Mouse (Mus musculus) myocyte (in vitro differentiated cells): ENCODE data around the gene Il31. TPM values are rescaled to one million over a fixed set of nuclear protein-coding genes. Genes with fewer than 3 reads are reported as not detected.

Experiments used
- H3K27me3 ChIP-seq: one replicate; pipeline ENCODE4 v1.6.1; 2011; ENCODE audit not compliant: control insufficient read depth, insufficient read depth, insufficient read length
- H3K36me3 ChIP-seq: one replicate; pipeline ENCODE4 v1.6.1; 2011; ENCODE audit not compliant: control insufficient read depth, insufficient read depth
- H3K4me2 ChIP-seq: one replicate; pipeline ENCODE4 v1.6.1; 2011; ENCODE audit warnings: low read depth, control low read depth
- H3K4me3 ChIP-seq: one replicate; pipeline ENCODE4 v1.5.1; 2011; ENCODE audit warnings: mild to moderate bottlenecking, control low read depth, moderate library complexity
- H3K79me2 ChIP-seq: one replicate; pipeline ENCODE4 v1.6.1; 2011; ENCODE audit not compliant: control insufficient read depth, insufficient read depth
- H3ac ChIP-seq: one replicate; pipeline ENCODE4 v1.6.1; 2011; ENCODE audit not compliant: control insufficient read depth, insufficient read length
- CEBPB ChIP-seq: IDR thresholded peaks from 2 replicates; pipeline ENCODE4 v1.6.1; 2011; ENCODE audit warnings: mild to moderate bottlenecking, moderate library complexity; ENCODE audit not compliant: poor library complexity, insufficient read depth, severe bottlenecking
- E2F4 ChIP-seq: IDR thresholded peaks from one replicate; pipeline ENCODE4 v1.6.1; 2011; ENCODE audit warnings: mild to moderate bottlenecking, control low read depth, moderate library complexity; ENCODE audit not compliant: insufficient read depth
- MAX ChIP-seq: IDR thresholded peaks from one replicate; pipeline ENCODE4 v1.6.1; 2011; ENCODE audit warnings: low read depth, mild to moderate bottlenecking, control low read depth
- MYOD1 ChIP-seq, 3 experiments: IDR thresholded peaks; one replicate each; pipeline ENCODE4 v1.6.1; 2011; ENCODE audit warnings: control low read depth in 2 of 3, low read depth in 2 of 3, mild to moderate bottlenecking in 2 of 3, moderate library complexity in 1 of 3; ENCODE audit not compliant: insufficient read length in 2 of 3, control insufficient read depth in 1 of 3
- MYOG ChIP-seq, 3 experiments: IDR thresholded peaks; one replicate each; pipeline ENCODE4 v1.6.1; 2011; ENCODE audit warnings: control low read depth in 2 of 3, low read depth in 2 of 3, mild to moderate bottlenecking in 2 of 3; ENCODE audit not compliant: insufficient read length in 2 of 3, control insufficient read depth in 1 of 3, insufficient read depth in 1 of 3
- POLR2A ChIP-seq: IDR thresholded peaks from one replicate; pipeline ENCODE4 v1.6.1; 2011; ENCODE audit warnings: low read depth, mild to moderate bottlenecking, control low read depth, moderate library complexity; ENCODE audit not compliant: insufficient read length
- POLR2AphosphoS2 ChIP-seq: IDR thresholded peaks from one replicate; pipeline ENCODE4 v1.6.1; 2011; ENCODE audit warnings: low read depth, control low read depth; ENCODE audit not compliant: insufficient read length
- REST ChIP-seq: IDR thresholded peaks from one replicate; pipeline ENCODE4 v1.6.1; 2011; ENCODE audit warnings: mild to moderate bottlenecking, control low read depth, moderate library complexity; ENCODE audit not compliant: insufficient read depth, insufficient read length
- SRF ChIP-seq: IDR thresholded peaks from one replicate; pipeline ENCODE4 v1.6.1; 2011; ENCODE audit warnings: low read depth; ENCODE audit not compliant: control insufficient read depth, insufficient read length
- TCF12 ChIP-seq: IDR thresholded peaks from one replicate; pipeline ENCODE4 v1.6.1; 2011; ENCODE audit warnings: mild to moderate bottlenecking, control low read depth; ENCODE audit not compliant: poor library complexity, insufficient read depth, severe bottlenecking
- TCF3 ChIP-seq: IDR thresholded peaks from one replicate; pipeline ENCODE4 v1.6.1; 2011; ENCODE audit warnings: low read depth, control low read depth; ENCODE audit not compliant: insufficient read length
- USF1 ChIP-seq: IDR thresholded peaks from one replicate; pipeline ENCODE4 v1.6.1; 2011; ENCODE audit warnings: low read depth, mild to moderate bottlenecking, control low read depth, moderate library complexity
- polyA plus RNA-seq: library from polyadenylated mRNA; unstranded; fragments of >200 nt; fragmentation: generic; extraction: Trizol; gene quantifications from one replicate; pipeline ENCODE4 v1.2.1, GENCODE M21; 2012; ENCODE audit warnings: missing spikeins

Il31 gene
- polyA plus RNA-seq, 1 experiment, result not detected

GRCm38 (mm10) chr5:123436780-123437175 lies 52.5 kb downstream of the Il31 start:
- Histone ChIP-seq H3K79me2 (no peaks in the 10 kb centered on the region), H3K27me3 (no peaks in the 10 kb centered on the region), H3K4me3 (no peak overlapping the region), H3K4me2 (no peak overlapping the region), H3ac (no peak overlapping the region), H3K36me3 (no peaks in the 10 kb centered on the region)
- TF ChIP-seq TCF3, result no peak
- TF ChIP-seq E2F4, result no peak
- TF ChIP-seq MYOG (IDR thresholded peaks at IDR 0.05; ENCODE audit: control insufficient read depth in 1 of 3, insufficient read depth in 1 of 3, insufficient read length in 2 of 3, low read depth in 2 of 3), result no peak
- TF ChIP-seq POLR2AphosphoS2, result no peak
- TF ChIP-seq MYOD1 (IDR thresholded peaks at IDR 0.05; ENCODE audit: control insufficient read depth in 1 of 3, insufficient read length in 2 of 3, low read depth in 2 of 3), result no peak
- TF ChIP-seq POLR2A, result no peak

- H3K4me2 ChIP-seq, result no peak overlapping the region
- no peak overlapping the region for H3ac ChIP-seq
- no peaks in the 10 kb centered on the region for H3K27me3 ChIP-seq
- no peak overlapping the region for H3K4me3 ChIP-seq
- no peaks in the 10 kb centered on the region for H3K36me3 ChIP-seq
- TF ChIP-seq MYOG (IDR thresholded peaks at IDR 0.05; ENCODE audit: control insufficient read depth in 1 of 3, insufficient read depth in 1 of 3, insufficient read length in 2 of 3, low read depth in 2 of 3), result no peak
- TF ChIP-seq MYOD1 (IDR thresholded peaks at IDR 0.05; ENCODE audit: control insufficient read depth in 1 of 3, insufficient read length in 2 of 3, low read depth in 2 of 3), result no peak
- TF ChIP-seq USF1, result no peak
- no peak for TF ChIP-seq TCF12
- no peak for TF ChIP-seq REST
- TF ChIP-seq CEBPB, result no peak
- no peak for TF ChIP-seq E2F4
- TF ChIP-seq POLR2A, result no peak
- TF ChIP-seq MAX, result no peak
- no peaks in the 10 kb centered on the region for H3K79me2 ChIP-seq
Observed at GRCm38 (mm10) chr5:123436071-123436779, 53.1 kb downstream of the Il31 start.

GRCm38 (mm10) chr5:123432305-123432874 lies 56.9 kb downstream of the Il31 start:
- Histone ChIP-seq H3K79me2 (no peaks in the 10 kb centered on the region), H3K4me2 (no peak overlapping the region), H3ac (no peak overlapping the region), H3K4me3 (no peak overlapping the region), H3K36me3 (no peaks in the 10 kb centered on the region), H3K27me3 (no peaks in the 10 kb centered on the region)
- TF ChIP-seq MYOD1 (IDR thresholded peaks at IDR 0.05; ENCODE audit: control insufficient read depth in 1 of 3, insufficient read length in 2 of 3, low read depth in 2 of 3) (no peak), CEBPB (no peak), TCF12 (no peak), POLR2AphosphoS2 (no peak), SRF (no peak), POLR2A (no peak), USF1 (no peak), MAX (no peak), REST (no peak)

GRCm38 (mm10) chr5:123431524-123432304 lies 57.6 kb downstream of the Il31 start:
- Histone ChIP-seq H3ac (no peak overlapping the region), H3K4me3 (no peak overlapping the region), H3K36me3 (no peaks in the 10 kb centered on the region), H3K79me2 (no peaks in the 10 kb centered on the region), H3K27me3 (no peaks in the 10 kb centered on the region), H3K4me2 (no peak overlapping the region)
- TF ChIP-seq TCF3 (no peak), MAX (no peak), MYOD1 (IDR thresholded peaks at IDR 0.05; ENCODE audit: control insufficient read depth in 1 of 3, insufficient read length in 2 of 3, low read depth in 2 of 3) (no peak), USF1 (no peak), E2F4 (no peak), CEBPB (no peak), MYOG (IDR thresholded peaks at IDR 0.05; ENCODE audit: control insufficient read depth in 1 of 3, insufficient read depth in 1 of 3, insufficient read length in 2 of 3, low read depth in 2 of 3) (no peak), TCF12 (no peak)

Other genes with a start within 250 kb of the Il31 start
- gene Wdr66, start 237.4 kb downstream of the Il31 start, polyA plus RNA-seq, result 0.38 TPM
- gene Bcl7a, start 145.7 kb downstream of the Il31 start, polyA plus RNA-seq, result 3.6 TPM
- 6.0 TPM for gene Mlxip, start 94.7 kb downstream of the Il31 start, polyA plus RNA-seq
- gene Lrrc43, start 184 bp downstream of the Il31 start, polyA plus RNA-seq, result not detected
- 0.05 TPM for gene B3gnt4, start 21.0 kb upstream of the Il31 start, polyA plus RNA-seq
- gene Diablo, start 34.7 kb upstream of the Il31 start, polyA plus RNA-seq, result 54.2 TPM
- gene Gm49027, start 36.0 kb upstream of the Il31 start, polyA plus RNA-seq, result not detected
- 18.7 TPM for gene Vps33a, start 83.5 kb upstream of the Il31 start, polyA plus RNA-seq
- gene Clip1, start 195.1 kb upstream of the Il31 start, polyA plus RNA-seq, result 17.5 TPM
- 9.7 TPM for gene Zcchc8, start 231.6 kb upstream of the Il31 start, polyA plus RNA-seq